Mouse (Mus musculus) kidney, adult 2 months (tissue): Measurements from ENCODE around the gene Rmnd1. TPM values are rescaled to one million over a fixed set of nuclear protein-coding genes. Genes with fewer than 3 reads are reported as not detected.

ENCODE experiments used
- DNase-seq: peaks from one replicate; pipeline ENCODE4 v3.0.0; 2021
- H3K27ac ChIP-seq: fragments of 200-500 bp; 2 replicates; pipeline ENCODE4 v1.5.1; 2012; ENCODE audit warnings: low read depth, low read length, control low read depth, inconsistent platforms; ENCODE audit not compliant: insufficient read depth
- H3K27me3 ChIP-seq: fragments of 200-500 bp; replicated peaks from 2 replicates; pipeline ENCODE4 v1.6.1; 2012; ENCODE audit warnings: mild to moderate bottlenecking, moderate library complexity, low read length, inconsistent platforms; ENCODE audit not compliant: control insufficient read depth, insufficient read depth
- H3K36me3 ChIP-seq: fragments of 200-500 bp; 2 replicates; pipeline ENCODE4 v1.6.1; 2012; ENCODE audit warnings: mild to moderate bottlenecking, moderate library complexity, low read length, inconsistent platforms; ENCODE audit not compliant: control insufficient read depth, insufficient read depth
- H3K4me1 ChIP-seq: fragments of 200-500 bp; 2 replicates; pipeline ENCODE4 v1.6.1; 2011; ENCODE audit warnings: low read length; ENCODE audit not compliant: control insufficient read depth, insufficient read depth
- H3K4me3 ChIP-seq: fragments of 200-500 bp; 2 replicates; pipeline ENCODE4 v1.5.1; 2011; ENCODE audit warnings: mild to moderate bottlenecking, low read depth, low read length, control low read depth; ENCODE audit not compliant: insufficient read depth
- CTCF ChIP-seq: fragments of 200-500 bp; conservative IDR thresholded peaks from 2 replicates; pipeline ENCODE4 v1.5.1; 2011; ENCODE audit warnings: low read depth, mild to moderate bottlenecking, control low read depth, low read length, moderate library complexity, mixed read lengths; ENCODE audit not compliant: insufficient read depth, insufficient read length
- POLR2A ChIP-seq: fragments of 200-500 bp; IDR thresholded peaks from one replicate; pipeline ENCODE4 v1.6.1; 2011; ENCODE audit warnings: low read depth, low read length, control low read depth
- WGBS: fragments of 180-500 bp; shearing (Covaris S2); methylation state at CpG from one replicate; pipeline ENCODE4 v1.1.7; 2018; 5-methylcytosine and 5-hydroxymethylcytosine counted together
- polyA plus RNA-seq: library from polyadenylated mRNA; depleted of rRNA; stranded (reverse); fragments of >200 nt; gene quantifications from 2 replicates; pipeline ENCODE4 v1.2.3, GENCODE M21; 2012; rRNA removed

The Rmnd1 gene
- polyA plus RNA-seq, 1 experiment: 72.2 TPM

DNA sequence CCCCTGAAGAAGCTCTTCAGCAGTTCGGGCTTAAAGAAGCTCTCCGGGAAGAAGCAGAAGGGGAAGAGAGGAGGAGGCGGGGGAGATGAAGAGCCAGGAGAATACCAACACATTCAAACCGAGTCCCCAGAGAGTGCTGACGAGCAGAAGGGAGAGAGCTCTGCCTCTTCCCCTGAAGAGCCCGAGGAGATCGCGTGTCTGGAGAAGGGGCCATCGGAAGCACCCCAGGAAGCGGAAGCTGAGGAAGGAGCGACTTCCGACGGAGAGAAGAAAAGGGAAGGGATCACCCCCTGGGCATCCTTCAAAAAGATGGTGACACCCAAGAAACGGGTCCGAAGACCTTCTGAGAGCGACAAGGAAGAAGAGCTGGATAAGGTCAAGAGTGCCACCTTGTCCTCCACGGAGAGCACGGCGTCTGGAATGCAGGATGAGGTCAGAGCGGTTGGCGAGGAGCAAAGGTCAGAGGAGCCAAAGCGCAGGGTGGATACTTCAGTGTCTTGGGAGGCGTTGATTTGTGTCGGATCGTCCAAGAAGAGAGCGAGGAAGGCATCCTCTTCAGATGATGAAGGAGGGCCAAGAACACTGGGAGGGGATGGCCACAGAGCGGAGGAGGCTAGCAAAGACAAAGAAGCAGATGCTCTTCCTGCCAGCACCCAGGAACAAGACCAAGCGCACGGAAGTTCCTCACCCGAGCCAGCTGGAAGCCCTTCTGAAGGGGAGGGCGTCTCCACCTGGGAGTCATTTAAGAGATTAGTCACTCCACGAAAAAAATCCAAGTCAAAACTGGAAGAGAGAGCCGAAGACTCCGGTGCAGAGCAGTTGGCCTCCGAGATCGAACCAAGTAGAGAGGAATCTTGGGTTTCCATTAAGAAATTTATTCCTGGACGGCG is 77.6 kb downstream of the Rmnd1 start:
- 83% methylated on average over 38 of the region's 38 CpGs for WGBS
- no peak for DNase-seq
- H3K4me3 ChIP-seq: no peak overlapping the region
- no peak overlapping the region for H3K27ac ChIP-seq
- TF ChIP-seq CTCF (no peak), POLR2A (no peak)
- H3K36me3 ChIP-seq: no peaks in the 10 kb centered on the region
- no peaks in the 10 kb centered on the region for H3K27me3 ChIP-seq
- H3K4me1 ChIP-seq: no peaks in the 10 kb centered on the region

Other genes starting within 250 kb of the Rmnd1 start
- gene Akap12, start 166.0 kb downstream of the Rmnd1 start, polyA plus RNA-seq: 5.0 and 6.0 TPM in 2 replicates
- 6.6 and 6.9 TPM in 2 replicates for gene Zbtb2, start 44.3 kb downstream of the Rmnd1 start, polyA plus RNA-seq
- gene Armt1, start 79 bp upstream of the Rmnd1 start, polyA plus RNA-seq: 7.9 and 9.1 TPM in 2 replicates
- 3.8 and 5.0 TPM in 2 replicates for gene Ccdc170, start 50.1 kb upstream of the Rmnd1 start, polyA plus RNA-seq
- gene Esr1, start 179.2 kb upstream of the Rmnd1 start, polyA plus RNA-seq: 5.1 and 6.4 TPM in 2 replicates